Mouse (Mus musculus) thymus, adult 18-20 months (tissue): ENCODE measurements around the gene Sod1.
A peak's percentile ranks its signal among the peaks of the same experiment; 100 is the strongest.

ENCODE experiments used
- DNase-seq, 2 experiments: peaks; one replicate each; pipeline ENCODE4 v3.0.0; 2022; ENCODE audit warnings: mixed read lengths in 2 of 2

The Sod1 gene

GRCm38 (mm10) chr16:90220026-90220891 lies at the start of gene Sod1:
TSS of gene Sod1 (plus strand) at chr16:90220754.
- DNase-seq: peak; percentile 92 to 94

GRCm38 (mm10) chr16:90171416-90171815 lies 49.1 kb upstream of the Sod1 start:
- no peak for DNase-seq

- no peak for DNase-seq
These were observed 44.1 kb upstream of the Sod1 start for GRCm38 (mm10) chr16:90176472-90176871.

- DNase-seq: no peak
These were observed 43.1 kb upstream of the Sod1 start for GRCm38 (mm10) chr16:90177425-90177824.

GRCm38 (mm10) chr16:90178404-90178803 lies 42.1 kb upstream of the Sod1 start:
- no peak for DNase-seq

- DNase-seq: no peak
These were observed 40.7 kb upstream of the Sod1 start for GRCm38 (mm10) chr16:90179892-90180291.

- no peak for DNase-seq
These were observed 39.6 kb upstream of the Sod1 start for GRCm38 (mm10) chr16:90180975-90181374.

- no peak for DNase-seq
These were observed 38.9 kb upstream of the Sod1 start for GRCm38 (mm10) chr16:90181673-90182072.

- no peak for DNase-seq
These were observed 36.4 kb upstream of the Sod1 start for GRCm38 (mm10) chr16:90184135-90184534.

- peak in 1 of 2 experiments; percentile 31 for DNase-seq
These were observed 34.5 kb upstream of the Sod1 start for GRCm38 (mm10) chr16:90185928-90186588.

- no peak for DNase-seq
These were observed 33.1 kb upstream of the Sod1 start for GRCm38 (mm10) chr16:90187453-90187852.

GRCm38 (mm10) chr16:90191289-90191688 lies 29.3 kb upstream of the Sod1 start:
- no peak for DNase-seq

- no peak for DNase-seq
These were observed 26.8 kb upstream of the Sod1 start for GRCm38 (mm10) chr16:90193719-90194118.

- DNase-seq: no peak
These were observed 23.8 kb upstream of the Sod1 start for GRCm38 (mm10) chr16:90196688-90197240.

- peak; percentile 54 to 69 for DNase-seq
These were observed 23.1 kb upstream of the Sod1 start for GRCm38 (mm10) chr16:90197337-90197973.

GRCm38 (mm10) chr16:90198626-90199025 lies 21.9 kb upstream of the Sod1 start:
- no peak for DNase-seq

GRCm38 (mm10) chr16:90199174-90199573 lies 21.4 kb upstream of the Sod1 start:
- no peak for DNase-seq

GRCm38 (mm10) chr16:90202140-90202539 lies 18.4 kb upstream of the Sod1 start:
- DNase-seq: no peak

GRCm38 (mm10) chr16:90203226-90203962 lies 17.2 kb upstream of the Sod1 start:
- DNase-seq: no peak

- DNase-seq: no peak
These were observed 15.7 kb upstream of the Sod1 start for GRCm38 (mm10) chr16:90204868-90205267.

- DNase-seq: no peak
These were observed 11.6 kb upstream of the Sod1 start for GRCm38 (mm10) chr16:90208996-90209395.

GRCm38 (mm10) chr16:90210717-90211116 lies 9.8 kb upstream of the Sod1 start:
- no peak for DNase-seq

- no peak for DNase-seq
These were observed 8.8 kb upstream of the Sod1 start for GRCm38 (mm10) chr16:90211767-90212166.
